Mouse (Mus musculus) liver, adult (tissue): ENCODE results near the gene Gm28778.

Source experiments
- GATA4 ChIP-seq: IDR thresholded peaks from 2 replicates; pipeline ENCODE4 v1.6.1; 2014; ENCODE audit warnings: mild to moderate bottlenecking, low read length; ENCODE audit not compliant: insufficient replicate concordance

The Gm28778 gene

GRCm38 (mm10) chr1:53358988-53359387, 62.1 kb downstream of the Gm28778 start:
- TF ChIP-seq GATA4, result no peak
